Mouse (Mus musculus): ENCODE measurements around the gene Taok3.
A peak's percentile ranks its signal among the peaks of the same experiment; 100 is the strongest.

Taok3 gene

GRCm38 (mm10) chr5:117117716-117118115 lies 2.2 kb upstream of the Taok3 start:
- no peak for DNase-seq

- no peak for DNase-seq
These were observed 1.7 kb upstream of the Taok3 start for GRCm38 (mm10) chr5:117118220-117118619.

DNA sequence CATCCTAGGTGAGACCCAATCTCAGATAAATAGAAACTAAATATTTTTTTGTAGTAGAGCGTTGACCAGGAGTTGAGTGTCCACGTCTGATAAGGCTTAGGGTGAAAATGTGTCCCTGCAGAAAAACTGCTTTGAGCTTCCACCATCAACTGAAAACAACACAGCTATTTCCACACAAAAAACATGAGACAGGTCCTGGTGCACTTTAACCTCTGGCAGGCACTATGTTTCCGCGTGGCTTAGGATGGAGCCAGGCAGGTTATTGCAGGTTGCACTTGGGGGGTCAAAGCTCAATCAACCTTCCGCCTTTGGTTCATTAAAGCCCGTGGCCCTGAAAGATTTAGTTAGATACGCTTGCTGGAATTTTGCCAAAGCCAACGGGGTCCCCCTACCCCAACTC lies 1.1 kb upstream of the Taok3 start:
- DNase-seq: peak in 1 of 2 experiments; percentile 32

GRCm38 (mm10) chr5:117120489-117121466 lies 849 bp downstream of the Taok3 start:
- DNase-seq: no peak

- DNase-seq: no peak
These were observed 1.7 kb downstream of the Taok3 start for GRCm38 (mm10) chr5:117121657-117122056.

DNA sequence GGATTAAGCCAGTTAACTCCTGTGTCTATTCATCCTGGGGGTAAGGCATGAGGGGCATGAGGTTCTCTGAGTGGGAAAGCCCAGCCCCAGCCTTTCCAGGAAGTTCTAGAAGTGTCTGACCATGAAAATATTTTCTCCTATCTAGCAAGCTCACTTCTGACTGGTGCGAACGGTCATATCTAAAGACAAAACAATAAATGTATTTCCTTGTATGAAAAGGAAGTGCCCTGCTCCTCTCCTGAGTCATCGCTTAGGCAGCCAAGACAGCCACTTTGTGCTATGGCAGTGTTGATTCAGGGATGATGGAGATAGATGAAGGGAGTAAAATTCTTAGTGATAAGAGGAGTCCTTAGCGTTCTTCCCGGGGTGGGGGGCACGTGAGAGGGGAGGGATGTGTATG lies 3.2 kb downstream of the Taok3 start:
- no peak for DNase-seq

- DNase-seq: no peak
These were observed 3.9 kb downstream of the Taok3 start for GRCm38 (mm10) chr5:117123840-117124239.

GRCm38 (mm10) chr5:117125482-117126346 lies 5.8 kb downstream of the Taok3 start:
- DNase-seq: peak in 1 of 2 experiments; percentile 39

- no peak for DNase-seq
These were observed 7.1 kb downstream of the Taok3 start for GRCm38 (mm10) chr5:117127051-117127450.

- no peak for DNase-seq
These were observed 10.8 kb downstream of the Taok3 start for GRCm38 (mm10) chr5:117130726-117131125.

DNA sequence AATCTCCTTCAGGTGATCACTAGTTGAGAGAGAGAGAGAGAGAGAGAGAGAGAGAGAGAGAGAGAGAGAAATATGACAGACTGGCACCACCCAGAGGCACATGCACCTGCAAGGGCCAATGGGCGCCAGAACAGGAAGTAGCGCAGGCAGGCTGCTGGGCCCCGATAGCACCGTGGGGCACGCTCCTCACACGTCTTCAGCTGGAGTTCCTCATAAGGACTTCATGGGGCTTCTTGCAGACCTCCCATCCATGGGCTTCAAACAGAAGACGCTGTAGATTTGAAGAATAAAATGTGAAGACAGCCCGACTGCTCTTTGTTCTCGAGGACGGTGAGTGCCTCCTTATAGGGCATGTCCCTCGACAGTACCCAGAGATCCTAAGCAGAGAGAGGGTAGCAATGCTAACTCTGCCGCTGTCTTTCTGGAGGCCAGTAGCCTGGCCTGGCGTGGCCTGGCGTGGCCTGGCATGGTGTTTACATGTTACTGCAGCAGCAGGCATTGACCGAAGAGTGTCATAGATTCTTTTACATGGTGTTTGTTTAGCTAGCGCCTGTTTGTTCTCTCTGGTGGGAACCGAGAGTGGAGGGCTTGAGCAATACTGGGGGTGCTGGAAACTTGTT lies 13.6 kb downstream of the Taok3 start:
- DNase-seq: no peak

GRCm38 (mm10) chr5:117134066-117134888 lies 14.3 kb downstream of the Taok3 start:
- no peak for DNase-seq

DNA sequence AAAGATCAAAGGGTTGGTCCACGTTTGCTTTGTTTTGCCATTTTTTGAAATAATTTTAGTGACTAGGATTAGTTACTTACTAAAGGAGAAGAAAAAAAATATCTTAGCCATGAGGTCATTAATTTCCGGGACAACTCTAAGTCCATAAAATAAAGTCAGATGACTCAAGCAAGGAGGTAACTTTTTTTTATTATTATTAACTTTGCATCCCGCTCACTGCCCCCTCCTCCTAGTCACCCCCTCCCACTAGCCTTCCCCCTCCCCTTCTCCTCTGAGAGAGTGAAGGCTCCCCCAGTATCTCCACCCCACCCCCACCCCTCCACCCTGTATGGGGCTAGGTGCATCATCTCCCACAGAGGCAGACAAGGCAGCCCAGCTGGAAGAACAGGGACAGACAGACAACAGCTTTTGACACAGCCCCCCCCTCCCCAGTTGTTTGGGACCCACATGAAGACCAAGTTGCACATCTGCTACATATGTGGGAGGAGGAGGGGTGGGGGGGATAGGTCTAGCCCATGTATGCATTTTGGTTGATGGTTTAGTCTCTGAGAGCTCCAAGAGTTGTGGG lies 15.0 kb downstream of the Taok3 start:
- DNase-seq: no peak

- DNase-seq: peak in 1 of 2 experiments; percentile 39
These were observed 15.9 kb downstream of the Taok3 start for GRCm38 (mm10) chr5:117135869-117136268.

- no peak for DNase-seq
These were observed 16.6 kb downstream of the Taok3 start for GRCm38 (mm10) chr5:117136570-117136969.

GRCm38 (mm10) chr5:117137011-117137410 lies 17.1 kb downstream of the Taok3 start:
- no peak for DNase-seq

DNA sequence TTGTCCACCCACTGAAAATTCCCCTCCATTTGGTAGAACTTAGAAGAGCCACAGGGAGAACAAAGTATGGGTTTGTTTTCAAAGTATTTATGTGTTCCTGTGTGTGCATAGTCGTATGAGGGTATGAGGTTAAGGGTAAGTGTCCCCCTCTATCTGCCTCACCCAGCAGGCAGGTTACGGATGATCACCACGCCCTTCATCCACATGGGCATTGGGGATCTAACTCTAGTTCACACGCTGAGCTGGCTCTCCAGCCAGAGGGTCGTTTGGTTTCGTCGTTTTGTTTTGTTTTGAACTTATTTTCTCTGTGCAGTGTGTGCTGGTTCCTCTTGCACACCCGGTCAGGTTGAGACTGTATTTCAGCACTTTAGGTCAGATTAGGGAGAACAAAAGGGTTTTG lies 17.7 kb downstream of the Taok3 start:
- no peak for DNase-seq

DNA sequence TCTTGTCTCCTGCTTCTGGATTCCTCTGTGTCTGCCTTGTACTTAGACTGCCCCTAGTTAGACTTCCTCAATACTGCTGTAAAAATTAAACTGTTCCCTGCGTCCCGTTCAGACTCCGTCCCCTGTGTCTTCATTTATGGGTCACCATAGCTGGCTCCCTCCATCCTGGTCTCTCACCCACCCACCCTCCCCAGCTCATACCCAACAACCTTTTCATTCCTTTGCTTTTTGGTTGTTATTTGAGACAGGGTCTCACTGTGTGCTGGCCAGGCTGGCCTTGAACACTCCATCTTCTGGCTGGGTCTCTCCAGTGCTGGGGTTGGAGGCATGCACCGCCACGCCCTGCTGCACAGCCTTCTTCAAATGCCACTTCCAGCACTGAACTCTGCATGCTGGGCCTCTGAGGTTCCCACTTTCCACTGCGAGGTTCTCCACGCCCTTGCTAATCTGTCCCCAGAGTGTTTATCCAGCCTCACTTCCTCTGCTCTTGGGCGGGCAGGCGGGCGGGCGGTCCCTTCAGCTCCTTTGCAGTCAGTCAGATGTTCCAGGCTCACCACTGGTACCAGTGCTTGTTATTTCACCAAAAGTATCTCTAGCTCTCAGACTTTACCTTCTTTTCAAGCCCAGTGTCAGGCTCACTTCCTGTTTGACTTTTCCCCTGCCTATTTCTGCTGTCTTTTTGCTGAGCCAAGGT lies 18.5 kb downstream of the Taok3 start:
- no peak for DNase-seq

GRCm38 (mm10) chr5:117139822-117140221 lies 19.9 kb downstream of the Taok3 start:
- peak; percentile 45 to 46 for DNase-seq

GRCm38 (mm10) chr5:117140374-117140773 lies 20.4 kb downstream of the Taok3 start:
- no peak for DNase-seq

DNA sequence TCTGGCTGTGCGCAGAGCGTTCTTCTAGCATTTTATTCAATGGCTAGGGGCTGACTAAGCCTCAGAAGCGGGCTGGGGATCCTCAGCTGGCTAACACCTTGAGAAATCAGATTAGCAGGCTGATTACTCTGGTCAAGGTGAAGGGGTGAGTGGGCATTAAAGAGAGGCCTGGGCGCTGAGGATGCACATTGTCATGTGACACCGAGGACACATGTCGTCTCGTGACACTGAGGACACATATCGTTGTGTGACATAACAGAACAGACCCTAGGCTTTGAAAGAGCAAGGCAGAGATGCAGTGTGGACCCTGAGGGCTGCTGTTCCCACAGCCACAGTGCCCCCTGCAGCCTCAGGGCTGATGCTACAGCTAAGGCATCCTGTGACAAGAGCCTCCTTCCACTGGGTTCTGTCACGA lies 23.8 kb downstream of the Taok3 start:
- DNase-seq: peak in 1 of 2 experiments; percentile 57

Data from cerebellum, postnatal 14 days (tissue).